Mouse (Mus musculus): Measurements from ENCODE around the gene Emc8.

The Emc8 gene

GRCm38 (mm10) chr8:120607460-120607859 is 60.9 kb downstream of the Emc8 start:
- DNase-seq (ENCODE audit: low read depth in 2 of 2, low spot score in 2 of 2): no peak
